Mouse (Mus musculus): Measurements from ENCODE around the gene Adamts3. TPM values are rescaled to one million over a fixed set of nuclear protein-coding genes. Genes with fewer than 3 reads are reported as not detected.

Gene Adamts3
- polyA plus RNA-seq, 1 experiment, result 0.46 TPM

GRCm38 (mm10) chr5:89748185-89748884, 134.8 kb downstream of the Adamts3 start:
- TF ChIP-seq CTCF (IDR thresholded peaks at IDR 0.05; ENCODE audit: extremely low read depth, insufficient read length, insufficient replicate concordance, low read depth, low read length), result no peak
- TF ChIP-seq POLR2A (IDR thresholded peaks at IDR 0.05; ENCODE audit: low read depth, low read length), result no peak
- WGBS, result 26% methylated on average over 2 of the region's 2 CpGs

DNA sequence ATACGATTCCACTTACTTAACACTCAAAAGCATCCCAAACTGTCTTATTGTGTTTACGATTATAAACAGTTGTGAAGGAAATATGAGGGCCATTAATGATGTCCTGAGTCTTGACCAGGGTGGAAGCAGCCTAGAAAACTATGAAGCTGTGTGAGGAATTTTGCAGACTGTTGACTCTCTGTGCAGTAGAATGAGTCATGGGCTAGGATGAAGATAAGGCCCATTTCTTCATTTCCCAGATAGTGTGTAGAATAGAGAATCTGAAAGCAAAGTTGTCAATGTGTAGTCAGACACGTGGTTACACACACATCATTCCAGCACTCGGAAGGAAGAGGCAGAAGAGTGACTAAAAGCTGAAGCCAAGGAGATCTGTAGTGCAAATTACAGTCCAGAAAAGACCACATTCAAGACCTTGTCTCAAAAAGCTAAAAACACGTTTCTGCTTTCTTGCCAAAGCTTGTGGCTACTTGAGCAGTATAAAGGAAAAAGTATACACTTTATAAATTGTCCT, 135.9 kb downstream of the Adamts3 start:
- Histone ChIP-seq H3K27ac (ENCODE audit: insufficient read depth, low read depth, low read length) (no peak overlapping the region), H3K4me3 (ENCODE audit: low read depth, low read length) (no peak overlapping the region), H3K4me1 (ENCODE audit: control insufficient read depth, insufficient read depth, insufficient read length, low read length) (no peaks in the 10 kb centered on the region), H3K27me3 (ENCODE audit: control insufficient read depth, insufficient read depth, low read length) (no peaks in the 10 kb centered on the region), H3K36me3 (ENCODE audit: control insufficient read depth, insufficient read depth, low read length) (no peaks in the 10 kb centered on the region)
- TF ChIP-seq CTCF (IDR thresholded peaks at IDR 0.05; ENCODE audit: extremely low read depth, insufficient read length, insufficient replicate concordance, low read depth, low read length) (no peak), POLR2A (IDR thresholded peaks at IDR 0.05; ENCODE audit: low read depth, low read length) (no peak)
- WGBS, result 80% methylated on average over 5 of the region's 5 CpGs

More at GRCm38 (mm10) chr5:89748185-89748884, 134.8 kb downstream of the Adamts3 start:
- H3K4me3 ChIP-seq (ENCODE audit: low read depth, low read length), result no peak overlapping the region
- H3K27ac ChIP-seq (ENCODE audit: insufficient read depth, low read depth, low read length), result no peak overlapping the region
- no peaks in the 10 kb centered on the region for H3K27me3 ChIP-seq (ENCODE audit: control insufficient read depth, insufficient read depth, low read length)
- H3K36me3 ChIP-seq (ENCODE audit: control insufficient read depth, insufficient read depth, low read length), result no peaks in the 10 kb centered on the region
- no peaks in the 10 kb centered on the region for H3K4me1 ChIP-seq (ENCODE audit: control insufficient read depth, insufficient read depth, insufficient read length, low read length)

DNA sequence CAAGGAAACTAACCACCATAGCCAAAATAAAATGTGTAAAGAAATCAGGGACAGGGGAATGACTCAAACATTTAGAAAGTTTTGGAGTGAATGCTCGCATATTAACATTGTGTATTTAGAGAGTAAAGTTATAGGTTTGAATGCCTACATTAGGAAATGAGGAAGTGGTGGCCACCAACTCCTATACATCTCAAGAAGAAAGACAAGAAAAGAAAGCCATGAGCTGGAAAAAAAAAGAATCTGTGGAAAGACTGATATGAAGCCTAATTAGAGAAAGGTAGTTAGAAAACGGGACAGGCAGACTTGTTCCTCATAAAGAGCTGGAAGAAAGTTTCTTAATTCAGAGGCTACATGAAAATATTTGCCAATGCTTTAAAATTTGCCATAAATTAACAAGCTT, 138.0 kb downstream of the Adamts3 start:
- Histone ChIP-seq H3K4me3 (ENCODE audit: low read depth, low read length) (no peak overlapping the region), H3K36me3 (ENCODE audit: control insufficient read depth, insufficient read depth, low read length) (no peaks in the 10 kb centered on the region), H3K27me3 (ENCODE audit: control insufficient read depth, insufficient read depth, low read length) (no peaks in the 10 kb centered on the region), H3K4me1 (ENCODE audit: control insufficient read depth, insufficient read depth, insufficient read length, low read length) (no peaks in the 10 kb centered on the region), H3K27ac (ENCODE audit: insufficient read depth, low read depth, low read length) (no peak overlapping the region)
- no peak for TF ChIP-seq POLR2A (IDR thresholded peaks at IDR 0.05; ENCODE audit: low read depth, low read length)
- TF ChIP-seq CTCF (IDR thresholded peaks at IDR 0.05; ENCODE audit: extremely low read depth, insufficient read length, insufficient replicate concordance, low read depth, low read length), result no peak
- 77% methylated on average over 2 of the region's 2 CpGs for WGBS

GRCm38 (mm10) chr5:89734759-89735158, 148.4 kb downstream of the Adamts3 start:
- Histone ChIP-seq H3K4me3 (ENCODE audit: low read depth, low read length) (no peak overlapping the region), H3K36me3 (ENCODE audit: control insufficient read depth, insufficient read depth, low read length) (no peaks in the 10 kb centered on the region), H3K27me3 (ENCODE audit: control insufficient read depth, insufficient read depth, low read length) (no peaks in the 10 kb centered on the region), H3K27ac (ENCODE audit: insufficient read depth, low read depth, low read length) (no peak overlapping the region), H3K4me1 (ENCODE audit: control insufficient read depth, insufficient read depth, insufficient read length, low read length) (peaks cover 5% of the 10 kb centered on the region; the same call in 1 of the 2 replicates)
- TF ChIP-seq POLR2A (IDR thresholded peaks at IDR 0.05; ENCODE audit: low read depth, low read length) (no peak), CTCF (IDR thresholded peaks at IDR 0.05; ENCODE audit: extremely low read depth, insufficient read length, insufficient replicate concordance, low read depth, low read length) (no peak)
- WGBS, result 89% methylated on average over 2 of the region's 2 CpGs

DNA sequence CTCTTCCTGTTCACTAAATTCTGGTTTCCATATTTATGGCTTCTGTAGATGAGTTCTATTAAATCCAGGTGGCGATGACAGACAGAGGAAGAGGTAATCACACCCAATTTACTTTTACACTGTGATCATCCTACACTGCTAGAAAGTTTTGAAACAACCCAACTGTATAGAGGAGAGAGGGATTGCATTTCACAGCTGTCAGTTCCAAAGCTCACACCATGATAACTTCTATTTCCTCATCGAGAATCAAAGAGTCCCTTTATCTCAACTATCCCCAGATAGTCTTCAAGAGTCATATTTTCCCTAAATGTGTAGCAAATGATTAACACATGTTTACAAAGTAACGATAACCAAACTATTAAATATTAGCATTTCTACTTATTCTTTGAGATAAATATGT, 152.7 kb downstream of the Adamts3 start:
- no peak overlapping the region for H3K27ac ChIP-seq (ENCODE audit: insufficient read depth, low read depth, low read length)
- WGBS, result 25% methylated on average over 3 of the region's 3 CpGs
- no peak for TF ChIP-seq CTCF (IDR thresholded peaks at IDR 0.05; ENCODE audit: extremely low read depth, insufficient read length, insufficient replicate concordance, low read depth, low read length)
- TF ChIP-seq POLR2A (IDR thresholded peaks at IDR 0.05; ENCODE audit: low read depth, low read length), result no peak
- H3K4me3 ChIP-seq (ENCODE audit: low read depth, low read length), result no peak overlapping the region
- no peaks in the 10 kb centered on the region for H3K36me3 ChIP-seq (ENCODE audit: control insufficient read depth, insufficient read depth, low read length)
- H3K4me1 ChIP-seq (ENCODE audit: control insufficient read depth, insufficient read depth, insufficient read length, low read length), result peaks cover 8% of the 10 kb centered on the region; the same call in 1 of the 2 replicates
- no peaks in the 10 kb centered on the region for H3K27me3 ChIP-seq (ENCODE audit: control insufficient read depth, insufficient read depth, low read length)

DNA sequence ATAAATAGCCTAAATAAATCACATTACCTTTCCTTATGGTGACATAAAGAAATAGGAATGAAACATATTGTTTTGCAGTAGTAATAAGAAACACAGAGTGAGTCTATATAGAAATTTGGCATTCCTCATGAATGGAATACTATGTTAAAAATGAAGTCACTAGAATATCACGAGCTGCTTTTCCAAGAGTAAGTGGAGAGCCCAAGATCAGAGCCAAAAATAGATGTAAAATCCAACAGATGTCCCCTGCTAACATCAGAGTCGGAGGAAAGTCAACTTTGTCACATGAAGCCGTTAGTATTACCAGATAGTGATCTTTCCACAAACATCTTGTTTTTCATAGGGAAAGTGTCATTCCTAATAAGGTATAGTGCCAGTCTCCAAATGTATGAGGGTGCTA, 155.0 kb downstream of the Adamts3 start:
- H3K36me3 ChIP-seq (ENCODE audit: control insufficient read depth, insufficient read depth, low read length), result no peaks in the 10 kb centered on the region
- peaks cover 8% of the 10 kb centered on the region; the same call in 1 of the 2 replicates for H3K4me1 ChIP-seq (ENCODE audit: control insufficient read depth, insufficient read depth, insufficient read length, low read length)
- no peaks in the 10 kb centered on the region for H3K27me3 ChIP-seq (ENCODE audit: control insufficient read depth, insufficient read depth, low read length)
- no peak overlapping the region for H3K4me3 ChIP-seq (ENCODE audit: low read depth, low read length)
- TF ChIP-seq POLR2A (IDR thresholded peaks at IDR 0.05; ENCODE audit: low read depth, low read length), result no peak
- no peak for TF ChIP-seq CTCF (IDR thresholded peaks at IDR 0.05; ENCODE audit: extremely low read depth, insufficient read length, insufficient replicate concordance, low read depth, low read length)
- no peak overlapping the region for H3K27ac ChIP-seq (ENCODE audit: insufficient read depth, low read depth, low read length)
- WGBS, result 27% methylated on average over 3 of the region's 3 CpGs

DNA sequence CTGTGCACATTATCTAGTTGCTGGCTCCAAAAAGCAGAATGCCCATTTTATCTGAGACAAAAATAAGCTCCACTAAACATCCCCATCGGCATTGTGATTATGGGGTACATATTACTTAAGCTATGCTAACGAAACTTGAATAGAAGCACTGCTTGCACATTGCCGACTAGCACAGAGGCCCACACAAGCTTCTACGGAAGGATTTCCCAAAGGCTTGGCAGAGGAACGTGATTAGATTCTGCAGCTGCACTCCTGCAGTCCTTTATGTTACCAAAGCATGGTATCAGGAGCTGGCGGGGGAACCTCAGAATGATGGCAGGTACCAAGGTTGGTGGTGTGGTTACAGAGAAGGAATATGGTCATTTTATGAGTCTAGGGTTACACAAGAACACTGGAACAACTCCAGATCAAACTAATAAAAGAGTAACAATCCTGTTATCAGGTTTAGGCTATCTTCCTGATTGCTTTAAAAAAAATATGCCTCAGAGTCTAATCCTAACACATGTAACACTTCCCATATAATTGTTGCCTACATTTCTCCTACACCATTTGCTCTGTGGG, 155.6 kb downstream of the Adamts3 start:
- no peak overlapping the region for H3K4me3 ChIP-seq (ENCODE audit: low read depth, low read length)
- H3K27ac ChIP-seq (ENCODE audit: insufficient read depth, low read depth, low read length), result no peak overlapping the region
- H3K36me3 ChIP-seq (ENCODE audit: control insufficient read depth, insufficient read depth, low read length), result no peaks in the 10 kb centered on the region
- TF ChIP-seq CTCF (IDR thresholded peaks at IDR 0.05; ENCODE audit: extremely low read depth, insufficient read length, insufficient replicate concordance, low read depth, low read length), result no peak
- TF ChIP-seq POLR2A (IDR thresholded peaks at IDR 0.05; ENCODE audit: low read depth, low read length), result no peak
- WGBS, result 23% methylated on average over 6 of the region's 6 CpGs
- no peaks in the 10 kb centered on the region for H3K27me3 ChIP-seq (ENCODE audit: control insufficient read depth, insufficient read depth, low read length)
- H3K4me1 ChIP-seq (ENCODE audit: control insufficient read depth, insufficient read depth, insufficient read length, low read length), result peaks cover 8% of the 10 kb centered on the region; the same call in 1 of the 2 replicates

All from small intestine, adult 2 months (tissue).